Mouse (Mus musculus): Measurements from ENCODE around the gene Pdk1.

The Pdk1 gene

GRCm38 (mm10) chr2:71938716-71939393 is 65.8 kb downstream of the Pdk1 start:
- no peak for DNase-seq (ENCODE audit: low spot score)

GRCm38 (mm10) chr2:71941005-71941720 is 68.1 kb downstream of the Pdk1 start:
- DNase-seq (ENCODE audit: low spot score), result no peak

- DNase-seq (ENCODE audit: low spot score), result no peak
Measured at GRCm38 (mm10) chr2:71941721-71942087, 68.7 kb downstream of the Pdk1 start.

GRCm38 (mm10) chr2:71951212-71951611 is 78.2 kb downstream of the Pdk1 start:
- no peak for DNase-seq (ENCODE audit: low spot score)

All from MN1 (cell line).